Mouse (Mus musculus) liver, embryonic 14.5 days (tissue): ENCODE results near the gene Prm3.

Source experiments
- CTCF ChIP-seq: IDR thresholded peaks from 2 replicates; pipeline ENCODE4 v1.5.1; 2016; ENCODE audit warnings: antibody characterized with exemption, low read depth, control low read depth
- EP300 ChIP-seq: IDR thresholded peaks from 2 replicates; pipeline ENCODE4 v1.6.1; 2016; ENCODE audit warnings: antibody characterized with exemption, low read depth

DNA sequence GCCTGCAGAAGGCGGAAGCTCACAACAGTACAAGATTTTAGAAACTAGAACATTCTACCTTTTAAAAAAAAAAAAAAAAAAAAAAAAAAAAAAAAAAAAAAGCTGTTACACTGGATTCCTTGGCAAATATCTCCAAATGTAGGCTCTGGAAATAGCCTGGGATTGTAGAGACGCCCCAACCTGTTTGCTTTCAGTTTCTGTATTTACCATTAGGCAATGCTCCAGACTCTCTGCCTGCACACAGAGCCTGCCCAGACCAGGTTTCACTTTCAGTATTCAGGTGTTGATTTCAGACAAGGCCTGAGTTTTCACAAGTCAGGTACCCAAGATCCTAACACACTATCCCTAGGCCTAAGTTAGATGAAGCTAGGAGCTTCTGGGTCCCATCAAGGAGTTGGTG lies 49.6 kb downstream of the Prm3 start:
- no peak for TF ChIP-seq CTCF
- TF ChIP-seq EP300, result no peak
